Mouse (Mus musculus) myocyte (in vitro differentiated cells): ENCODE measurements at regions not wholly inside any gene's neighbourhood (a gene's known extent, or its start where the extent isn't known, plus 50 kb on each side); places are given as distances from the start of the nearest gene placed in this dataset.

Source experiments
- H3K27me3 ChIP-seq: one replicate; pipeline ENCODE4 v1.6.1; 2011; ENCODE audit not compliant: control insufficient read depth, insufficient read depth, insufficient read length
- H3K36me3 ChIP-seq: one replicate; pipeline ENCODE4 v1.6.1; 2011; ENCODE audit not compliant: control insufficient read depth, insufficient read depth
- H3K4me2 ChIP-seq: one replicate; pipeline ENCODE4 v1.6.1; 2011; ENCODE audit warnings: low read depth, control low read depth
- H3K4me3 ChIP-seq: one replicate; pipeline ENCODE4 v1.5.1; 2011; ENCODE audit warnings: mild to moderate bottlenecking, control low read depth, moderate library complexity
- H3K79me2 ChIP-seq: one replicate; pipeline ENCODE4 v1.6.1; 2011; ENCODE audit not compliant: control insufficient read depth, insufficient read depth
- H3ac ChIP-seq: one replicate; pipeline ENCODE4 v1.6.1; 2011; ENCODE audit not compliant: control insufficient read depth, insufficient read length
- CEBPB ChIP-seq: IDR thresholded peaks from 2 replicates; pipeline ENCODE4 v1.6.1; 2011; ENCODE audit warnings: mild to moderate bottlenecking, moderate library complexity; ENCODE audit not compliant: poor library complexity, insufficient read depth, severe bottlenecking
- E2F4 ChIP-seq: IDR thresholded peaks from one replicate; pipeline ENCODE4 v1.6.1; 2011; ENCODE audit warnings: mild to moderate bottlenecking, control low read depth, moderate library complexity; ENCODE audit not compliant: insufficient read depth
- MAX ChIP-seq: IDR thresholded peaks from one replicate; pipeline ENCODE4 v1.6.1; 2011; ENCODE audit warnings: low read depth, mild to moderate bottlenecking, control low read depth
- MYOD1 ChIP-seq, 3 experiments: IDR thresholded peaks; one replicate each; pipeline ENCODE4 v1.6.1; 2011; ENCODE audit warnings: control low read depth in 2 of 3, low read depth in 2 of 3, mild to moderate bottlenecking in 2 of 3, moderate library complexity in 1 of 3; ENCODE audit not compliant: insufficient read length in 2 of 3, control insufficient read depth in 1 of 3
- MYOG ChIP-seq, 3 experiments: IDR thresholded peaks; one replicate each; pipeline ENCODE4 v1.6.1; 2011; ENCODE audit warnings: control low read depth in 2 of 3, low read depth in 2 of 3, mild to moderate bottlenecking in 2 of 3; ENCODE audit not compliant: insufficient read length in 2 of 3, control insufficient read depth in 1 of 3, insufficient read depth in 1 of 3
- POLR2A ChIP-seq: IDR thresholded peaks from one replicate; pipeline ENCODE4 v1.6.1; 2011; ENCODE audit warnings: low read depth, mild to moderate bottlenecking, control low read depth, moderate library complexity; ENCODE audit not compliant: insufficient read length
- POLR2AphosphoS2 ChIP-seq: IDR thresholded peaks from one replicate; pipeline ENCODE4 v1.6.1; 2011; ENCODE audit warnings: low read depth, control low read depth; ENCODE audit not compliant: insufficient read length
- REST ChIP-seq: IDR thresholded peaks from one replicate; pipeline ENCODE4 v1.6.1; 2011; ENCODE audit warnings: mild to moderate bottlenecking, control low read depth, moderate library complexity; ENCODE audit not compliant: insufficient read depth, insufficient read length
- SRF ChIP-seq: IDR thresholded peaks from one replicate; pipeline ENCODE4 v1.6.1; 2011; ENCODE audit warnings: low read depth; ENCODE audit not compliant: control insufficient read depth, insufficient read length
- TCF12 ChIP-seq: IDR thresholded peaks from one replicate; pipeline ENCODE4 v1.6.1; 2011; ENCODE audit warnings: mild to moderate bottlenecking, control low read depth; ENCODE audit not compliant: poor library complexity, insufficient read depth, severe bottlenecking
- TCF3 ChIP-seq: IDR thresholded peaks from one replicate; pipeline ENCODE4 v1.6.1; 2011; ENCODE audit warnings: low read depth, control low read depth; ENCODE audit not compliant: insufficient read length
- USF1 ChIP-seq: IDR thresholded peaks from one replicate; pipeline ENCODE4 v1.6.1; 2011; ENCODE audit warnings: low read depth, mild to moderate bottlenecking, control low read depth, moderate library complexity

- no peak overlapping the region for H3K4me3 ChIP-seq
- no peaks in the 10 kb centered on the region for H3K27me3 ChIP-seq
- H3K4me2 ChIP-seq, result no peak overlapping the region
- H3ac ChIP-seq, result no peak overlapping the region
- no peaks in the 10 kb centered on the region for H3K36me3 ChIP-seq
- no peaks in the 10 kb centered on the region for H3K79me2 ChIP-seq
- TF ChIP-seq TCF3 (no peak), USF1 (no peak), POLR2AphosphoS2 (no peak), MYOD1 (IDR thresholded peaks at IDR 0.05; ENCODE audit: control insufficient read depth in 1 of 3, insufficient read length in 2 of 3, low read depth in 2 of 3) (no peak), E2F4 (no peak), REST (no peak), MAX (no peak), MYOG (IDR thresholded peaks at IDR 0.05; ENCODE audit: control insufficient read depth in 1 of 3, insufficient read depth in 1 of 3, insufficient read length in 2 of 3, low read depth in 2 of 3) (no peak), CEBPB (no peak), SRF (no peak), TCF12 (no peak), POLR2A (no peak)
These were observed 629.7 kb downstream of the Rwdd3 start for GRCm38 (mm10) chr3:120541556-120542476.

GRCm38 (mm10) chr3:120533901-120534300 lies 637.6 kb downstream of the Rwdd3 start:
- Histone ChIP-seq H3K4me2 (no peak overlapping the region), H3ac (no peak overlapping the region), H3K36me3 (no peaks in the 10 kb centered on the region), H3K4me3 (no peak overlapping the region), H3K79me2 (no peaks in the 10 kb centered on the region), H3K27me3 (no peaks in the 10 kb centered on the region)
- TF ChIP-seq USF1 (no peak), TCF3 (no peak), REST (no peak)

- Histone ChIP-seq H3K36me3 (no peaks in the 10 kb centered on the region), H3K27me3 (no peaks in the 10 kb centered on the region), H3K4me2 (no peak overlapping the region), H3ac (no peak overlapping the region), H3K79me2 (no peaks in the 10 kb centered on the region), H3K4me3 (no peak overlapping the region)
- TF ChIP-seq MYOG (IDR thresholded peaks at IDR 0.05; ENCODE audit: control insufficient read depth in 1 of 3, insufficient read depth in 1 of 3, insufficient read length in 2 of 3, low read depth in 2 of 3) (no peak), SRF (no peak), CEBPB (no peak), POLR2AphosphoS2 (no peak), USF1 (no peak), E2F4 (no peak), MAX (no peak), MYOD1 (IDR thresholded peaks at IDR 0.05; ENCODE audit: control insufficient read depth in 1 of 3, insufficient read length in 2 of 3, low read depth in 2 of 3) (no peak), TCF3 (no peak), REST (no peak), POLR2A (no peak), TCF12 (no peak)
These were observed 639.5 kb downstream of the Rwdd3 start for GRCm38 (mm10) chr3:120531880-120532580.

- no peaks in the 10 kb centered on the region for H3K36me3 ChIP-seq
- H3ac ChIP-seq, result no peak overlapping the region
- H3K27me3 ChIP-seq, result no peaks in the 10 kb centered on the region
- no peaks in the 10 kb centered on the region for H3K79me2 ChIP-seq
- H3K4me3 ChIP-seq, result no peak overlapping the region
- no peak for TF ChIP-seq MAX
- TF ChIP-seq REST, result no peak
- no peak for TF ChIP-seq MYOD1 (IDR thresholded peaks at IDR 0.05; ENCODE audit: control insufficient read depth in 1 of 3, insufficient read length in 2 of 3, low read depth in 2 of 3)
- TF ChIP-seq POLR2AphosphoS2, result no peak
- TF ChIP-seq TCF3, result no peak
- TF ChIP-seq E2F4, result no peak
- TF ChIP-seq TCF12, result no peak
- TF ChIP-seq SRF, result no peak
- no peak for TF ChIP-seq USF1
- TF ChIP-seq POLR2A, result no peak
- H3K4me2 ChIP-seq, result no peak overlapping the region
These were observed 659.8 kb downstream of the Rwdd3 start for GRCm38 (mm10) chr3:120511651-120512050.
